Mouse (Mus musculus): ENCODE measurements around the gene Tbcel. TPM values are rescaled to one million over a fixed set of nuclear protein-coding genes. Genes with fewer than 3 reads are reported as not detected.

Gene Tbcel
- polyA plus RNA-seq, 1 experiment: 29.1 TPM

- no peak for TF ChIP-seq CTCF (IDR thresholded peaks at IDR 0.05; ENCODE audit: control insufficient read depth, insufficient read depth, low read length)
- no peak for TF ChIP-seq POLR2A (IDR thresholded peaks at IDR 0.05; ENCODE audit: borderline replicate concordance, control insufficient read depth, low read depth, low read length)
- Histone ChIP-seq H3K27ac (ENCODE audit: control insufficient read depth, insufficient read depth, low read depth, low read length, poor library complexity) (no peak overlapping the region), H3K4me1 (ENCODE audit: control insufficient read depth, insufficient read depth, low read length) (no peaks in the 10 kb centered on the region; the same call in 1 of the 2 replicates), H3K4me3 (replicated peaks; ENCODE audit: control insufficient read depth, low read depth, low read length) (no peak overlapping the region)
- 78% methylated on average over 9 of the region's 9 CpGs for WGBS
Observed at GRCm38 (mm10) chr9:42458741-42459515, 48.7 kb downstream of the Tbcel start.

- WGBS: 89% methylated on average over 8 of the region's 8 CpGs
- H3K4me3 ChIP-seq (replicated peaks; ENCODE audit: control insufficient read depth, low read depth, low read length): no peak overlapping the region
- no peak overlapping the region for H3K27ac ChIP-seq (ENCODE audit: control insufficient read depth, insufficient read depth, low read depth, low read length, poor library complexity)
- no peaks in the 10 kb centered on the region for H3K4me1 ChIP-seq (ENCODE audit: control insufficient read depth, insufficient read depth, low read length)
- TF ChIP-seq POLR2A (IDR thresholded peaks at IDR 0.05; ENCODE audit: borderline replicate concordance, control insufficient read depth, low read depth, low read length) (no peak), CTCF (IDR thresholded peaks at IDR 0.05; ENCODE audit: control insufficient read depth, insufficient read depth, low read length) (no peak)
Observed at GRCm38 (mm10) chr9:42457501-42457900, 50.1 kb downstream of the Tbcel start.

- TF ChIP-seq CTCF (IDR thresholded peaks at IDR 0.05; ENCODE audit: control insufficient read depth, insufficient read depth, low read length): no peak
- no peaks in the 10 kb centered on the region for H3K4me1 ChIP-seq (ENCODE audit: control insufficient read depth, insufficient read depth, low read length)
- no peak overlapping the region for H3K27ac ChIP-seq (ENCODE audit: control insufficient read depth, insufficient read depth, low read depth, low read length, poor library complexity)
- WGBS: 96% methylated on average over 8 of the region's 8 CpGs
- H3K4me3 ChIP-seq (replicated peaks; ENCODE audit: control insufficient read depth, low read depth, low read length): no peak overlapping the region
Observed at GRCm38 (mm10) chr9:42454364-42454763, 53.2 kb downstream of the Tbcel start.

GRCm38 (mm10) chr9:42449043-42449442 lies 58.6 kb downstream of the Tbcel start:
- 85% methylated on average over 6 of the region's 6 CpGs for WGBS
- no peak overlapping the region for H3K4me3 ChIP-seq (replicated peaks; ENCODE audit: control insufficient read depth, low read depth, low read length)
- H3K4me1 ChIP-seq (ENCODE audit: control insufficient read depth, insufficient read depth, low read length): no peaks in the 10 kb centered on the region
- no peak overlapping the region for H3K27ac ChIP-seq (ENCODE audit: control insufficient read depth, insufficient read depth, low read depth, low read length, poor library complexity)
- TF ChIP-seq POLR2A (IDR thresholded peaks at IDR 0.05; ENCODE audit: borderline replicate concordance, control insufficient read depth, low read depth, low read length) (no peak), CTCF (IDR thresholded peaks at IDR 0.05; ENCODE audit: control insufficient read depth, insufficient read depth, low read length) (no peak)

GRCm38 (mm10) chr9:42442100-42442499 lies 65.5 kb downstream of the Tbcel start:
- 93% methylated on average over 8 of the region's 8 CpGs for whole genome bisulfite sequencing
- Histone ChIP-seq H3K27ac (ENCODE audit: control insufficient read depth, insufficient read depth, low read depth, low read length, poor library complexity) (no peak overlapping the region), H3K4me1 (ENCODE audit: control insufficient read depth, insufficient read depth, low read length) (no peaks in the 10 kb centered on the region), H3K4me3 (replicated peaks; ENCODE audit: control insufficient read depth, low read depth, low read length) (no peak overlapping the region)
- TF ChIP-seq CTCF (IDR thresholded peaks at IDR 0.05; ENCODE audit: control insufficient read depth, insufficient read depth, low read length) (no peak), POLR2A (IDR thresholded peaks at IDR 0.05; ENCODE audit: borderline replicate concordance, control insufficient read depth, low read depth, low read length) (no peak)

GRCm38 (mm10) chr9:42441234-42441633 lies 66.4 kb downstream of the Tbcel start:
- TF ChIP-seq POLR2A (IDR thresholded peaks at IDR 0.05; ENCODE audit: borderline replicate concordance, control insufficient read depth, low read depth, low read length) (no peak), CTCF (IDR thresholded peaks at IDR 0.05; ENCODE audit: control insufficient read depth, insufficient read depth, low read length) (no peak)
- Histone ChIP-seq H3K27ac (ENCODE audit: control insufficient read depth, insufficient read depth, low read depth, low read length, poor library complexity) (no peak overlapping the region), H3K4me3 (replicated peaks; ENCODE audit: control insufficient read depth, low read depth, low read length) (no peak overlapping the region), H3K4me1 (ENCODE audit: control insufficient read depth, insufficient read depth, low read length) (no peaks in the 10 kb centered on the region)
- 92% methylated on average over 2 of the region's 2 CpGs for WGBS

GRCm38 (mm10) chr9:42439446-42439845 lies 68.2 kb downstream of the Tbcel start:
- TF ChIP-seq POLR2A (IDR thresholded peaks at IDR 0.05; ENCODE audit: borderline replicate concordance, control insufficient read depth, low read depth, low read length) (no peak), CTCF (IDR thresholded peaks at IDR 0.05; ENCODE audit: control insufficient read depth, insufficient read depth, low read length) (no peak)
- Histone ChIP-seq H3K27ac (ENCODE audit: control insufficient read depth, insufficient read depth, low read depth, low read length, poor library complexity) (no peak overlapping the region), H3K4me3 (replicated peaks; ENCODE audit: control insufficient read depth, low read depth, low read length) (no peak overlapping the region), H3K4me1 (ENCODE audit: control insufficient read depth, insufficient read depth, low read length) (no peaks in the 10 kb centered on the region)
- WGBS: 92% methylated on average over 4 of the region's 4 CpGs

GRCm38 (mm10) chr9:42432155-42432554 lies 75.5 kb downstream of the Tbcel start:
- Histone ChIP-seq H3K4me1 (ENCODE audit: control insufficient read depth, insufficient read depth, low read length) (peaks cover 2% of the 10 kb centered on the region; the same call in 1 of the 2 replicates), H3K4me3 (replicated peaks; ENCODE audit: control insufficient read depth, low read depth, low read length) (no peak overlapping the region), H3K27ac (ENCODE audit: control insufficient read depth, insufficient read depth, low read depth, low read length, poor library complexity) (no peak overlapping the region)
- TF ChIP-seq POLR2A (IDR thresholded peaks at IDR 0.05; ENCODE audit: borderline replicate concordance, control insufficient read depth, low read depth, low read length): no peak
- peak; percentile 12; the same call in 1 of the 2 replicates for TF ChIP-seq CTCF (IDR thresholded peaks at IDR 0.05; ENCODE audit: control insufficient read depth, insufficient read depth, low read length)
- 79% methylated on average over 2 of the region's 2 CpGs for WGBS
